Mouse (Mus musculus) mouse trophoblast stem cell (cell line): ENCODE data around the gene Rwdd2b.

Source experiments
- in situ Hi-C, 2 experiments: fragments of 300-500 bp; cut with MseI, MboI; formaldehyde crosslinking; loops; 2 replicates in 1 of 2; 3 replicates in 1 of 2; pipeline ENCODE4 v1.15.1; 2025

The Rwdd2b gene

GRCm38 (mm10) chr16:87440184-87440686, at the start of gene Rwdd2b:
TSS of gene Rwdd2b (minus strand) at chr16:87440573.
- in situ Hi-C loops: no loop called here

DNA sequence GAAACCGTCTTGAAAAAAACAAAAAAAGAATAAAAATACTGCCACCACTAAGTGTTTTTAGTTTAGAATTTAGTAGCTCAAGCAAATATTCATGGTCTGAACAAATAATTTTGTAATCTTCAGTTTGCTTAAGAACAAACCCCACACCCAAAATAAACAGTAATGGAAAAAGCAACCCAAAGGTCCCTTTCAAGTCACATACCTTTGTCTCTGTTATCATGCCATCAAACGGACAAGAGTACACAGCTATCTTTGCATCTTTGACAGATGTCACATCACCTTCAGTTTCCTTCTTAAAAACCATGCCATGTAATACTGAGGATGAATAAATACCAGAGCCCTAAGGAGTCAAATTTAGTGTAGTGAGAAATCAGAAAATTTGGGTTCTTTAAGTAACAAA, 48.2 kb upstream of the Rwdd2b start:
- in situ Hi-C loops: no loop called here

GRCm38 (mm10) chr16:87486739-87487138, 46.4 kb upstream of the Rwdd2b start:
- in situ Hi-C loops: no loop called here

- in situ Hi-C loops: no loop called here
These were observed 44.0 kb upstream of the Rwdd2b start for GRCm38 (mm10) chr16:87484367-87484766.

DNA sequence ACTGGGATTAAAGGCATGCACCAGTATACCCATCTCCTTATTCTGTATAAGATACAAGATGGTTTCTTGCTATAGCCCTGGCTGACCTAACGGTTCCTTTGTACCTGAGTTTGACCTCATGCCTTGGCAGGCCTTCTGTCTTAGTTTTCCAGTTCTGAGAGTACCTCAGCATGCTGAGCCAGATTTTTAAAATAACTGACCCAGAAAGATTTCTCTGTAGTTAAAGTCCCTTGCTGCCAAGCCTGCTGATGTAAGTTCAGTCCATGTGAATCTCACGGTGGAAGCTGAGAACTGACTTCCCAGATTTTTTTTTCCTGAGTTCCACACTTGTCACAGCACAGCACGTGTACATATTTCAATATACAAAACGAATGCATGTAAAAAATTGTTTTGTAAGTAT, 30.2 kb upstream of the Rwdd2b start:
- in situ Hi-C loops: no loop called here

DNA sequence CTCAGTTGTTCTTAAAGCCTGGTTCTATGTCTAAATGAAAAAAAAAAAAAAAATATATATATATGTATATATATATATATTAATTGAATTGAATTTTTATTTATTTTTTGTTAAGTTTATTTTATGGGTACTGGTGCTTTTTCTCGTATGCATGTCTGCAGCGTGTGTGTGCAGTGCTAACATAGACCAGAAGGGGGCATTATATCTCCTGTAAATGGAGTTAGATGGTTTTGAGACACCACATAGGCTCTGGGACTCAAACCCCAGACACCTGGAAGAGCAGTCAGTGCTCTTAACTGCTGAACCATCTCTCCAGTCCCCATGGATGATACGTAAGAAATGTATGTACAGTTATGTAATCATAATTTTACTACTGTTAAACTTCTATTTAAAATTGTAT, 18.4 kb upstream of the Rwdd2b start:
- in situ Hi-C loops: no loop called here

GRCm38 (mm10) chr16:87455180-87455611, 14.8 kb upstream of the Rwdd2b start:
- in situ Hi-C loops: no loop called here

DNA sequence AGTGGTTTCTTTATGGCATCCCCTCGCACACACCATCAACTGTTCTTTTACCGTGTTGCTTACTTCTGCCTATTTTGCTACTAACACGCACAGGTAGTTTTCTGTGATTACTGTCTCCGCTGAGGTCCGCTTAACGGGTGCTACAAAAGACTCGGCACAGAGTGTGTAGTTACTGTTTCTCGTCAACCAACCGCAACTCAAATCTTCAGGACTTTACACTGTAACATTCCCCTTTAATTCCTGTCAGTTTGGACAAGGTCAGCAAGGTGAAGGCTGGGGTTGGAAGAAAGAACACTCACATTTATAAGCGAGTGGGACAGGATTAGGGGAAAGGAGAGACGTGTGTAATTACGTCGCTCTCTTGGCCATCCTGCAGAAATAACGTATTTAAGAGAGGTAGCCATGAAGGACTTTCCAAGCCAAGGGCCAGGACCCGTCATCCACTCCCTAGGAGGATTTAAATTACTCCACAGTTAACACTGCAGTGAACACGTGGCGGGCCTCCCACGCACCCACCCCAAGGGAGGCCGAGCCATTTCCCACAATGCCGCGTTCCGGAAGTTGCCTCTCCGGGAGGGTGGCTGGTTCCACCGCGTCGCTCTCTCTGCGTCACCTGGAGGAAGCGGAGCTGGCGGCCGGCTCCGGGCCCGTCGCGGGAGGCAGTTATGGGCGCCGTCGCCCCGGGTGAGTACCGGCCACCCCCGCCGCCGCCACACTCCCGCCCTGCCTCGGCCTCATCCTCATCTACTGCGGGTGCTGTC, 14.2 kb upstream of the Rwdd2b start, which contains the start of gene Usp16:
Gene Usp16, plus strand, starts transcription at position 285 of the 761 bp plus-strand sequence.
- in situ Hi-C loops: no loop called here

DNA sequence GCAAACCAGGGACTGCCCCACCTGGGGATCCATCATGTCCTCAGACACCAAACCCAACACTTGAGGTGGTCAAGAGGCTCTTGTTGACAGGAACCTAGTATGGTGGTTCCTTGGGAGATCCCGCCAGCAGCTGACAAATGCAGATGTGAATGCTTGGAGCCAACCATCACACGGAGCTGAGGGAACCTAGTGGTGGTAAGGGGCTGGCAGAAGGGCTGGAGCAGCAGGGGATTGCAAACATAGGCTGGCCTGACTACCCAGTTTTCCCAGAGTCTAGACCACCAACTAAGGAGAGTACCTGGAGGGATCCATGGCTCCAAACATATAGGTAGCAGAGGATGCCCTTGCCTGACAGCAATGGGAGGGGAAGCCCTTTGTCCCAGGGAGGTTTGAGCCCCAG, 12.9 kb upstream of the Rwdd2b start:
- in situ Hi-C loops: no loop called here

DNA sequence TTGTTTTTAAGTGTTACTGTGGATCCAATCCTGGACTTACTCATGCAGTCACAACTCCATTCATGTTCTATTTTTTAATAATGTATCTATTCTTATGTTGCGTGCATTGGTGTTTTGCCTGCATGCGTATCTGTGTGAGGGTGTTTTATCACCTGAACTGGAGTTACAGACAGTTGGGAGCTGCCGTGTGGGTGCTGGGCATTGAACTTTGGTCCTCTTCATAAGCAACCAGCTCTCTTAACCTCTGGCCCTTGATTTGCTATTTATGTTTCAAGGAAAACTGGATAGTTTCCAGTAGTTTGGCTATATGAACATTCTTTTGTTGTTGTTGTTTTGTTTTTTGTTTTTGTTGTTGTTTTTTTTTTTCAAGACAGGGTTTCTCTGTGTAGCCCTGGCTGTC, 5.2 kb upstream of the Rwdd2b start:
- in situ Hi-C loops: no loop called here

- in situ Hi-C loops: no loop called here
These were observed 4.7 kb upstream of the Rwdd2b start for GRCm38 (mm10) chr16:87445110-87445509.

DNA sequence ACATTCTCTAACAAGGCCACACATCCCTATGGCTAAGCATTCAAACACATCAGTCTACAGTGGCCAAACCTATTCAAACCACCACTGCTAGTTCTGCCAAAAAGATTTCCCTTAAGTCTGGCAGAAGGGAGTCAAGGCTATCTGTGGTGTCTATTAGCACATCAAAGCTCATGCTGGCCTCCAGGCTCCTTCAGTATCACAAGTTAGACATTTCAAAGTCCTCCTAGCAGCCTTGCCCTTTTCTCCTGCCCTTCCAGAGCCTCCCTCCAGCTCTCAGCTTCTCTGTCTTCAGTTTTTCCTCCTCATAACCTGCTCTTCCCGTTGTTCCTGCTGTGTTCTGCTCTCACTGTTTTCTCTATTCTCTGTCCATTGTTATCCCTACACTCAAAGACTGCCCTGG, 3.7 kb upstream of the Rwdd2b start:
- in situ Hi-C loops: no loop called here

GRCm38 (mm10) chr16:87443245-87443644, 2.9 kb upstream of the Rwdd2b start:
- in situ Hi-C loops: no loop called here

DNA sequence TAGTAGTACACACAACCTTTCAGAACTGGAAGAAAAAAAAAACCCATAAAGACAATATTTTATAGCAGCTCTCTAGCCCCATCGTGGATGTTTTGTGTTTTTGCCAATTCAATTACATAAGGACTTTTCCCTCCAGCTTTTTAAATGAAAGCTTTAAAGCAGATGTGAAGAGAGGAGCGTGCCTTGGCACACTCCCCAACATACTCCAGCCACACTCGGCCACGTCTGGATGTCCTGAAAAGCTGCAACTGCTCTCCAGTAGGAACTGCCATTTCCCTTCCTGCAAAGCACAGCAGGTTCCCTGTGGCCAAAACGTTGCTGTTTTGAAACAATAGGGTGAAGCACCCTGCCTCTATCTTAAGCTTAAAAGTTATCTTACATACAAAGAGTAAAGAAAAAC, 1.9 kb upstream of the Rwdd2b start:
- in situ Hi-C loops: no loop called here

- in situ Hi-C loops: no loop called here
These were observed 716 bp upstream of the Rwdd2b start for GRCm38 (mm10) chr16:87441089-87441488.

DNA sequence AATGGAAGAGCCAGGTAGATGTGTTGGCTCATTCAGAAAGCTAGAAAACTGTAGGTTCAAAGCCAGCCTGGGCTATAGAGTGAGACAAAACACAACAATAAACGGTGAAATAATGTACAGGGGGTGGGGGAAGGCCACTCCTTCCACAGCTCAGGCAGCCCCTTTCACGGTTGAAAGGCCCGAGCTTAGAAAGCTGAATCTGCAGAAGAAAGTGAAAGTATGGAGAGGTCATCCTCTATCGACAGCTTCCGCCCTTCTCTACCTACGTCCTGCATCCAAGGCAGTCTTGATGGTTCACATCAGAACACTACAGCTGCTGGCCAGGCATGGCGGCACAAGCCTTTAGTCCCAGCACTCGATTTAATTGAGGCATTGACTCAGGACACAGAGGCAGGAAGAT, 1.7 kb downstream of the Rwdd2b start:
- in situ Hi-C loops: no loop called here

GRCm38 (mm10) chr16:87437096-87437495, 3.3 kb downstream of the Rwdd2b start:
- in situ Hi-C loops: no loop called here

GRCm38 (mm10) chr16:87435411-87436205, 4.8 kb downstream of the Rwdd2b start:
- in situ Hi-C loops: no loop called here

DNA sequence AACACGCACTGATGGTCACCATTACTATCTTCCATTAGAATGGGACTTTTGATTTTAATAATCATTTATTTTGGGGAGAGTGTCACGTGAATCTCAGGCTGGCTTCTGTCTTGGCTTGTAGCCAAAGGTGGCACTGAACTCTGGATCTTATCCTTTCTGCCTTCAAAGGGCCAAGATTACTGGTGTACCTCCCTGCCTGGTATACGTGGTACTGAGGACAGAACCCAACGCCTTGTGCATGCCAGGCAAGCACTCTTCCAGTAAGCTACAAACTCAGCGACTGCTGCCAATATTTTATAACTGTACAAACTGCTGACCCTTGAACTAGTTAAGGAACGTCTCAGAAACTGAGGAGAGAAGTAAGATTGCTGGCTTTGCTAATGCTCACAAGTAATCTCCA, 5.4 kb downstream of the Rwdd2b start:
- in situ Hi-C loops: no loop called here

- in situ Hi-C loops: no loop called here
These were observed 6.1 kb downstream of the Rwdd2b start for GRCm38 (mm10) chr16:87434266-87434665.

DNA sequence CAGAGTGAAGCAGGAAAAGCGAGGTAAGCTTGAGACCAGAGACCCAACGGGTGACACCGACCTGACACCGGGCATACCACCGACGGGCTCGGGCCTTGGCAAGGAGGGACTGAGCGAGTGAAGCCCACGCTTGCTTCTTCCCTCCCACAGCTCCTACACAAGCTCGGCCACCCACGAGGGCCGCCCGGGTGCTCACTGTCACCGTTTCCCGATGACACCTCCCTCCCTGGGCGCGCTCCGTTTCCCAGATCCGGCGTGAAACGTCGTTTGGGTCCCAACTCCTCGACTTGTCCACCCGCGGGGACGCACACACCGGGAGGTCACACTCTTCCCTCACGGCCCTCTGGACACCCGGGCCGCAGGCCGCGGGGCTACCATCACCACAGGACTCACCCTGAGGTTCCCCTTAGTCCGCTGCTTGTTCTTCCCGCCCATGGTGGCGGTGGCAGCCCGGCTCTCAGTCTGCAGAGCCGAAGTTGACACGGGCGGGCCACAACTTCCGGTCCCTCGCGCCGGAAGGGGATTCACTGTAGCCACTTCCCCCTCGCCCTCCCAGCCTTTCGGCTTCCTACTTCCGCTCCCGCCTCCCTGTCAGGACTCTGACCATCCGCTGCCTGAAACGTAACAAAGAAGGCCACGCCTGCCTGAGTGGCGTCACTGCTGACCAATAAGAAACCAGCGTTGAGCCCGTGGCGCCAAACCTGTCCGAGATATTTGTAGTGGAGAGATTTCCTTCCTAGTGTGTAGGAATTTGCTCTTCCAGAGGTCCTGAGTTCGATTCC, 8.1 kb downstream of the Rwdd2b start, which contains the start of gene Ltn1:
Gene Ltn1, minus strand, starts transcription at position 580 of the 782 bp plus-strand sequence.
- in situ Hi-C loops: no loop called here

DNA sequence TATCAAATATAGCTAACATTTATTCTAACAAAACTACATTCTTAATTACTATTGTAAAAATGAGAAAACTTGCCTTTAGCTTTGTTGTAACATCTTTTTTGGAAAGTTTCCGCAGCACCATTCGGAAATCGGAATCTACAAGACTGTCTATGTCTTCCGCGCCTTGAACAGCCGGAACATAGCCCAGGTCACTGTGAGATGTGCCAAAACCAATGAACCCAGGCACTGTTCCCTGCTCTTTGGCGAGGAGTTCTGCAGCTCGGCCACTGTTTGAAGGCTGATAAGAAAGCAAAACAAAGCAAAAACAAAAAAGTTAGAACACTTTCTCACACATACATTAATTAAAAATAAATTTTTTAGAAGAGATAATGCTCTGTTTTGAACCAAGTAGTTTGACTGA, 12.9 kb downstream of the Rwdd2b start:
- in situ Hi-C loops: no loop called here
